Mouse (Mus musculus) kidney, adult 9 months (tissue): ENCODE measurements at regions not wholly inside any gene's neighbourhood (a gene's known extent, or its start where the extent isn't known, plus 50 kb on each side); places are given as distances from the start of the nearest gene placed in this dataset.

ENCODE experiments used
- DNase-seq: peaks from one replicate; pipeline ENCODE4 v3.0.0; 2022

DNA sequence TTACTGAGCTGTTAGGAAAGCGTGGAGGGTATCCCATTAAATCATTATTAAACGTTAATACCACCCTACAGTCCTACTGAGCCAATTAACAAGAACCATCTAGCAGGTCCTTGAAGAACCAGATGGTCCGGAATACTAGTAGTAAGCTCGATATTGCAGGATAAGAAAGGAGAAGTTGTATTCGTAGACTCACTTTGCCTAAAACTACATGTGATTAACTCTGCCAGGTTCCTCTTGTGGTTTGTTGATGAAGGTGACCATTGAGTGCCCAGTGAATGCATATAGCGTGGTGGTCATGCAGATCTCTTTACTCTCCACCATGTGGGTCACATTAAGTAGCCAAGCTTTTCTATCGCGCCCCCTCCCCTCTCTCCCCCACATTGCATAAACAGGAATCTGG lies 435.0 kb downstream of the Adgrl2 start:
- no peak for DNase-seq

DNA sequence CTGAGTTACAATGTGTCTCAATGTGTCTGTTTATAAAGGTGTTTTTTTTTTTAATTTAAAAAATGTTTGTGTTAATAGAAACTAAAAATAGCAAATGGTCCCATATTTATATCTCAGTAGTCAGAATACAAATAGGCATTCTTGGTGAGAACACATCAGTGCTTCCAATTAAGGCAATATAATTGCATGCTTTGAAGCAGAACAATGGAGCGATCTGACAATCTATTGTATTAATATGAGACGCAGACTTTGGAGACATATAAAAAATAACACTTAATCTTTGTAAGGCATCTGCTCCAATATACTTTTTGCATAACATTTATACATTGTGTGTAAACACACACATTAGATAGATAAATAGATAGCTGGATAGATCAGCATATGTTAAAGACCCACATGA lies 439.6 kb downstream of the Adgrl2 start:
- no peak for DNase-seq

DNA sequence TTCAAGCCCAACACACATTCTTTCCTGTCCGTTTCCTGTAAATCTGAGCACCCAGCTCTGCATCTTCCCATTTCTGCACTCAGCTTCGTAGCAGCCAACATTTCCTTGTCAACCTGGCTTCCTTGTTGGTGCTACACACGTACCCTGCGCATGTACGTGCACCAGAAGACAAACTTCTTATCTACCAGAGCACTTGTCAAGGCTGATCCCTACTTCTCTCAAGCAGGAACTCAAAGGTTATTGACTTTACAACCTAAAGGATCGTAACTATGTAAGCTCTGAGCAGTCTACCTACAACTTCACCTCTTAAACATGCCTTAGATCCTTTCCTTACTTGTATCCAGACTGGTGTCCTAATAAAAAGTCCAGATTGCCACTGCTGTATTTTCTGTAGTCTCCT lies 445.4 kb downstream of the Adgrl2 start:
- DNase-seq: no peak

DNA sequence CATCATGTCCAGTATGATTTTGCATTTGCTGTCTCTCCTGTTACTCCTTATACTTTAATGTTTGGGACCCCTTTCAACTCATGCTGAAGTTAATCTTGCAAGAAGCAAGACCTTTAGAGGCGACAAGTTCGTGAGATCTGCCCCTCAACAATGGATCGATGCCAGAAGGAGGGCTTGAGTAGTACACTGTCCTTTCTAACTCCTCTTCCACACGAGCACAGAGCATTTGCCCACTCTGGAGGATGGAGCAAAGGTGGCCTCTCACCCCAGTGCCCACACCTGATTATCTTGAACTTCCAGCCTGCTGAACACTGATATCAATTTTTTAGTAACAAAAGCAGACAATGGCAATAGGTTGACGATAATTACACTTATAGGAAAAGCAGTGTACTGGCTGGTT lies 448.1 kb downstream of the Adgrl2 start:
- no peak for DNase-seq

DNA sequence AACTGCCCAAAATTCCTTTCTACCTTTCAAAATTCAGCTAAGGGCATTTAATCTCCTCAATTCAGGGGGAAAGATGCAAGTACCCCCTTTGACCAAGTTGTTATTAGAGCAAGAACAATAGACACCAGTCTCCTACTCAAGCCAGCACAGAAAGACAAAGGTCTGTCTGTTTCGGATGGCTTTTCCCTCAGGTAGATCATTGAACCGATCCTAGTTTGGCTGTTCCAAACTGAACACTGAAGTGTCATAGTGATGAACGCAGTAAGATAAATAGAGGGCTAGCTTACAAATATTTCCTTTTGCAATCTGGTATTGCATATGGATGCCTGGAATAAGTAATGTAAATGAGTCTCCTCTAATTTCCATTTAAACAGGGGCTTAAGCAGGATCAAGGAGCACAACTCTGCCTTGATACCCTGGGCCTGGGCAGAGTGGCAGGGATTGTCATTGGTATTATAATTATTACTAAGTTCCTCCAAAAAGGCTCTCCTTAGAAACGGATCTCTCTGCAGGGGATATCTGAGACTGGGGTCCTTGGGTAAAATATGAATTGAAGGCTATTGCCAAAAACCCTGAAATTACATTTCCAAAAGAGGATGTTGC lies 452.6 kb downstream of the Adgrl2 start:
- DNase-seq: no peak

- DNase-seq: no peak
Observed at GRCm38 (mm10) chr3:148529893-148530292, 460.5 kb downstream of the Adgrl2 start.

DNA sequence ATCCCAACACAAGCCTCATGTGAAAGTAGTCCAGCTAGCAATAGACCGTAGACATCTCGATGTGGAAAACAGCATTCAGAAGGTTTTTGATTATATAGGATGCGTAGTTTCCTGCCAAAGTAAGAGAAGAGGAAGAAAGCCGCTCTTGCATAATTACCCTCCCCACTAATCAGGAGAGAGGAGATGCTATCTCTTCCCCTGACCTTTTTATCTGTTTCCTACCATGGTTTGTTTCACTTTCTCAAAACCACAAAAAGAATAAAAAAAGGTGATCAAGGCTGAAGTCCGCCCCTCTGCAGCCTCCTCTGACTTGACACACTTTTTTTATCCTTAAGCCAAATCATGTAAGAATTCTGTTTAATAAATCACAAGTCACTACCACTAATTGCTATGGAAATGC lies 480.0 kb downstream of the Adgrl2 start:
- no peak for DNase-seq

GRCm38 (mm10) chr3:148504928-148505327 lies 485.4 kb downstream of the Adgrl2 start:
- no peak for DNase-seq

DNA sequence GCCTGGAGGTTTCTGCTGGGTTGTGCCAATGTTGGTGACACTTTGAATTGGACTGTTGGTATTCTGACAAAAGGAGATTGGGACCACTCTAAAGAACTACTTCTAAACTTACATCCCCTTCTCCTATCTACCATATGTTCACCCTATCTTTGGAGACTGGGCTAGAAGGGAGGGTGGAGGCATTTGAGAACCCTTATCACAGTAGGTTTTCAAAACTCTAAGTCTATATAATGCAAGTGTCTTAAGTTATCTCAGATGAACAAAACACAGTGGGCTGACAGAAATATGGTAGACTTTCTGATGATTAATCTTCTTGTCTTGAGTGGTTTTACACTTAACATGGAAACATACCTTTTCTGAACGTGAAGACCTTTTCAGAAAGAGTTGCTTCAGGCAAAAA lies 486.9 kb downstream of the Adgrl2 start:
- DNase-seq: no peak

- no peak for DNase-seq
Observed at GRCm38 (mm10) chr3:148501801-148502200, 488.6 kb downstream of the Adgrl2 start.

DNA sequence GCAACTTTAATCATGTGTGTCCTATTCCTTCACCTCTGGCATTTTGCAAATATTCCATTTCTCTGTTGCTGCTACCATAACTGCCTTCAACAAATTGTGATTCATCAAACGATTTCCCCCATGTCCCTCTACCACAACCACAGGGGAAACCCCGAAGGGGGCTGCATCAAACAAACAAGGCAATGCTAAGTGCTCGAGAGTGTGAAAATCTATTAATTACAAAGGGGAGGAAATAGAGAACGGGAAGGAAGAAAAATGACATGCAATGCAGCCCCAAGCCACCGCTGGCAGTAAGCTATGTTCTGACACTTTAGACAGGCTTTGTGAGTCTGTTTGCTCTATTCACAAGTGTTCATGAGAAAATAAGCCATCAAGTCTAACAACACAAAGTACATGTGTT lies 493.7 kb downstream of the Adgrl2 start:
- DNase-seq: no peak

DNA sequence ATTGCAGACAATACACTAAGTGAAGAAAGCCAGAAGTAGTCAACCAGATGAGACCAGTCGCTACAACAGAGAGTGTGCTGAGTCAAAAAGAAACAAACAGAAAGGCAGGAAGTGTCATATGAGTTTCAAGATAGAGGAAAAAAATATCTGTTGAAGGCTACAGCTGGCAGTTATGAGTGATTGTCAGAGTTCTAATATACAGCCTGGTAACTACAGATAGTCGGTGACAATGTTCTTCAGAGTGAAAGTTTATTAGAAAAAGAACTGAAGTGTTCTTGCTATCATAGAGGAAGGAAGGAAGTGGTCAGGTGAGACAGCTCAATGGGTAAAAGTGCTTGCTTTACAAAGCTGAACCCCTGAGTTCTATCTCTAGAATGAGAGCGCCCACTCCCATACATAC lies 499.1 kb downstream of the Adgrl2 start:
- no peak for DNase-seq

- no peak for DNase-seq
Observed at GRCm38 (mm10) chr3:148489201-148489600, 501.2 kb downstream of the Adgrl2 start.

- DNase-seq: no peak
Observed at GRCm38 (mm10) chr3:148487949-148488348, 502.4 kb downstream of the Adgrl2 start.

DNA sequence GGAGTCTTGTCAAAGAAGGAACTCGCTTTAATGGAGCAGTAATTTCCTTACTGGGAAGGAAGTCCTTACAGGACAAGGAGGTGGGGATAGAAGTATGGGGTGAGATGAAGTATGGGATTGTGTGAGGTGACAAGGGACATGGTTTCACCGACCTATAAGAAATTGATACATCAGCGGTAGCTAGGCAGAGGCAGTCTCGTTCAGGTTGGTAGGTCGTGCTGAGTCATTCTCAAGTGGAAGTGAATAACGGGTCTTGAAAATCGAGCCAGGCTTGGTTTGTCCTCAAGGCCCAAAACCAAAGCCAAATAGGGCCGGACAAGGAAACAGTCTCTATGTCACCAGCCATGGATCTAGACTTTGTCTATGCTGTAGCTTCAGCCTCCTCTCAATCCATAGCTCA lies 514.5 kb downstream of the Adgrl2 start:
- DNase-seq: no peak

- no peak for DNase-seq
Observed at GRCm38 (mm10) chr3:148472943-148473444, 517.4 kb downstream of the Adgrl2 start.

DNA sequence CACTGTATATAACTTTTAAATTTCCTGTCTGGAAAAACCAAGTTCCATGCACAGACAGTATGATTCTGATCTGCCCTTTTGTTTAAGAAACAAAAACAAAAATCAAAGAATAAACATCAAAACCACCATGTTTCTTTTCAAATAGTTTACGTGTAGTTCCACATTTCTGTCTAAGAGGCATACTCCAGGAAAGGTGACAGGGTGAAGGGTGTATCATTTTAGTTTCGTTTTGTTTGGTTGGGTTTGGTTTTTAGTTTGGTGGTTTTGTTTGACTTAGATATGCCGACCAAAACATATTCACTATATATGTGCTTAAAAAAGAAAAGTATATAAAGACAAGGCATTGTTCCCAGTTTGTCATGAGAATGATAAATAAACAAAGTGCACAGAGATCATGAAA lies 524.9 kb downstream of the Adgrl2 start:
- no peak for DNase-seq

- no peak for DNase-seq
Observed at GRCm38 (mm10) chr3:148462791-148463190, 527.6 kb downstream of the Adgrl2 start.

DNA sequence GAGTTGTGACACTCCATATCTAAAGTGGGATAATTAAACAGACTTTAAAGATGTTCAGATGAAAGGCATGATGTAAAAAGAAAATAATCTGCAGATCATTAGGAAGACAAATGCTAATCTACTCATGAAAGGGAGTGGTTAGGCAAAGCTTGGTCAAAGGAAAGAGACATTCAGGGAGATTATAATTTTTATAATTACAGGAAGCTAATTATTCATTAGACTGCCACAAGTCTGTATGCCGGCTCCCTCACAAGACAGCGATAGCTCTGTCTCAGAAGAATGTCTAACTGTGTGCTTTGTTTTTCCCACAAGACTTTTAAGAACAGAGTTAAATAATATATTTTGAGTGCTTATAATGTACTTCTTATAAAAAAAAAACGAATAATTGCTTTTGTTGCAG lies 541.5 kb downstream of the Adgrl2 start:
- no peak for DNase-seq

GRCm38 (mm10) chr3:148448465-148448864 lies 541.9 kb downstream of the Adgrl2 start:
- DNase-seq: no peak

DNA sequence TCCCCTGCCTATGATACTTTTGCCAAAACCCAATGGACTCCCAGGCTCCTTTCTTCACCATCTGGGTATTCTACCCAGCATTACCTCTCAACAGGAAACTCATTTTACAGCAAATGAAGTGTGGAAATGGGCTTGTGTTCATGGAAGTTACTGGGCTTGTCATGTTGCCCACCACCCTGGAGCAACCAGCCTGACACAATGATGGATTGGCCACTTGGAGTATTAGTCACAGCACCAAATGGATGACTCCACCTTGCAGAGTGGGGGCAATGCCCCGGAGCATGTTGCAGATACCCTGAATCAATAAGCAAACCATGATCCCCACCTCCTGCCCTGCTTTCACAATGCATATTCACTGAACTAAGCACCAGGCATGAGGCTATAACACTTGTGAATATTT lies 543.5 kb downstream of the Adgrl2 start:
- DNase-seq: no peak

GRCm38 (mm10) chr3:148443012-148443411 lies 547.3 kb downstream of the Adgrl2 start:
- DNase-seq: no peak

DNA sequence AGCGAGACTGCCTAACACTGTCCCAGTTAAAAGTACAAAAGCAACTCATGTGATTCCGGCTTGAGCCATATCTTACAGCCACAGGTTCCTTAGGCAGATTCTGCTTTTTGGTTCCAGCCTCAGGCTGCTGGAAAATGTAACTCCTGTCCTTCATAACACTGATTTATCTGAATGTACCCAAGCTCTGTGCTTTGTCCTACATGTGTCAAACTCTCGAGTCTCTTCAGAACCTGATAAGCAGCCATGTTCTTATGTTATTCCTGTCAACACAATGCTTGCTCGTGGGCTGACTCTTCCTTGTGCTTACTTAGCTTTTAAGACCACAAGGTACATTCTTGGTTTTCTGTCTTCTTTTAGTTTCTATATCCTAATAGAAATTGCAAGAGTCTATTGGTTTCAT lies 556.3 kb downstream of the Adgrl2 start:
- no peak for DNase-seq

- no peak for DNase-seq
Observed at GRCm38 (mm10) chr3:148429012-148429865, 561.1 kb downstream of the Adgrl2 start.

GRCm38 (mm10) chr3:148424089-148424488 lies 566.3 kb downstream of the Adgrl2 start:
- DNase-seq: no peak
